Mouse (Mus musculus) naive thymus-derived CD4-positive, alpha-beta T cell, adult 2 months (primary cell): ENCODE results near the gene Sgta.

Source experiments
- DNase-seq: peaks from one replicate; pipeline ENCODE4 v3.0.0-alpha.2; 2011; ENCODE audit warnings: low read depth

The Sgta gene

DNA sequence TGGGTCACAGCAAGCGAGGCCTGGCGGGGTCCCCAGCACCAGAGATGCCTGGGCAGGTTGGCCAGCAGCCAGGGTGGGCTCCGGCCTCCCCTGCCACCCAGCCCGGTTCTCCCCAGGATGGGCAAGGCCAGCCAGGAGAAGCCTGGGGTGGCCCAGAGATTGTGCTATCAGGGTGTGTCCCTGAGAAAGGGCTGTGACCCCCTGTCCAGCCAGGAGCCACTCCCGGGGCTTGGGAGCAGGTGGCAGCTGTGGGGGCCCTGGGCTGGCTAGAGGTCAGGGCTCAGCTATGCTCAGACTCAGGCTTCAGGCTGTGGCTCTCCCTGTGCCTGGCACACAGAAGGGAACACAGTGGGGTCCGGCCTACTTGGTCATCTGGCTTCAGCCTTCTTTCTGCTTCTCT is 40.3 kb downstream of the Sgta start:
- DNase-seq: no peak

GRCm38 (mm10) chr10:81018326-81018725 is 41.7 kb downstream of the Sgta start:
- peak; percentile 19 for DNase-seq

- peak; percentile 85 for DNase-seq
Observed at GRCm38 (mm10) chr10:81016645-81017044, 43.3 kb downstream of the Sgta start.

DNA sequence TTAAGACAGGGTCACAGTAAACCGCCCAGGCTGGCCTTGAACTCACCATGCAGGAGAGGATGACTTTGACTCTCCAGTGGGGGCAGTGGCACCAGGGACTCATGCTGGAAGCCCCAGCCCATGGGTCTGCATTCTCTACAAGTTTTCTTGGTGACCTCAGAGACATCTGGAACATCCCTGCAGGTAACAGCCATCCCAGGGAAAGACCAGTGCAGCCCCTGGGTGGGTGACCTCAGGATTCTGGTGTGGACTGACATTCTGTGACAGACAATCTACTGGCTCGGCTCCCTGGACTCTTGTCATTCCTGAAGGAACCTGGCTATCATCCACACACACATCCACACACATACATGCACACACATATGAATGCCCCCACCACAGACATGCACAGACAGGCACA is 44.3 kb downstream of the Sgta start:
- DNase-seq: no peak

GRCm38 (mm10) chr10:81014393-81015384 is 45.3 kb downstream of the Sgta start, which contains the start of gene Gng7:
TSS of gene Gng7 (minus strand) at chr10:81014945.
- DNase-seq: peak; percentile 90

GRCm38 (mm10) chr10:81010851-81011250 is 49.1 kb downstream of the Sgta start:
- DNase-seq: no peak

GRCm38 (mm10) chr10:81007240-81007639 is 52.7 kb downstream of the Sgta start:
- DNase-seq: no peak

GRCm38 (mm10) chr10:81006005-81006677 is 53.8 kb downstream of the Sgta start:
- DNase-seq: no peak

DNA sequence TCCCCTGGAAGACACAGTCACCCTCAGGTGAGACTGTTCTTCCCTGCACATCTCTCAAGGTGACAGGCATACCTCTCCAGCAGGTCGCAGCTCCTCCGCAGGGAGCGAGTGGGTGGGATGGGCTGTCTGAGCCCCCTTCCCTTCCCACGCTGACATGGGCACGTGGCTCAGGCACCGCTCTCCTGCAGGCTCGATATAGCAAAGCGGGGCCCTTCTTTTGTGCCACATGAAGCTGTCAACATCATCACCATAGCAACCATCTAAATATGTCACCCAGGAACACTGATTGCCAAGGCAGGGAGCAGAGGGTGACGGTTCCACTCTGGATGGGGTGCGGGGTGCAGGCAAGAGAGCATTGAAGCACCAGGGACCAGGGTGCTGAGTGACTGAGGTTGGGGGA is 58.8 kb downstream of the Sgta start:
- no peak for DNase-seq

DNA sequence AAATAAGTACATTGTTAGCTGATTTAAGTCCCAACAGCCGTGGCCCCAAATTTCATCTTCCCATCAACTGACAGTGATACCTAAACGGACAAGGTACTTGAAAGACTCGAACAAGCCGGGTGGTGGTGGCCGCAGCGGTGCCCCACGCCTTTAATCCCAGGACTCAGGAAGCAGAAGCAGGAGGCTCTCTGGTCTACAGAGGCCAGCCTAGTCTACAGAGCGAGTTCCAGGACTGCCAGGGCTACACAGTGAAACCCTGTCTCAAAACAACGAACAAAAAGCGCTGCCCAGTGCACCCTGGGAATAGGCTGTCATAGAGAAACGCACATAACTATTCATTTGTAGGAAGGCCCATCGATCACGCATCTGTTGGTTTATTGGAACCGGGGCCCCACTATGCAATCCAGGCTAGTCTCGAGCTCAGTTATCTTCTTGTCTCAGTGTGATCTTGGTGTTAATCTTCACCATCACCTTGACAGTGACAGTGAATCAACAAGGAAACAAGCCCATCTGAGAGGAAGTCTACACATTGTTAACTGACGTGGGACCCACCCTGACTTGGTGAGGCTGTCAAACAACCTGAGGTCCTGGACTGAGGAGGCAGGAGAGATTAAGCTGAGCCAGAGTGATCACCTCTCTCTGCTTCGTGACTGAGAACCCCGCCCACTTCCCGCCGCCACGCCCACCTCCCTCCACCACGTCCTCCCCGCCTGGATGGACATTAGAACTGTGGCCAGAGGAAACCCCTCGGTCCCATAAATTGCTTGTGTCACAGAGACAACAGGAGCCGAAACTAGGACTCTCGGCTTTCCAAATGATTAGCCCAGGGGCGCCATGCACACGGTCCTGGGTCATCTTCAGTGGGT is 59.6 kb downstream of the Sgta start:
- DNase-seq: peak; percentile 34

DNA sequence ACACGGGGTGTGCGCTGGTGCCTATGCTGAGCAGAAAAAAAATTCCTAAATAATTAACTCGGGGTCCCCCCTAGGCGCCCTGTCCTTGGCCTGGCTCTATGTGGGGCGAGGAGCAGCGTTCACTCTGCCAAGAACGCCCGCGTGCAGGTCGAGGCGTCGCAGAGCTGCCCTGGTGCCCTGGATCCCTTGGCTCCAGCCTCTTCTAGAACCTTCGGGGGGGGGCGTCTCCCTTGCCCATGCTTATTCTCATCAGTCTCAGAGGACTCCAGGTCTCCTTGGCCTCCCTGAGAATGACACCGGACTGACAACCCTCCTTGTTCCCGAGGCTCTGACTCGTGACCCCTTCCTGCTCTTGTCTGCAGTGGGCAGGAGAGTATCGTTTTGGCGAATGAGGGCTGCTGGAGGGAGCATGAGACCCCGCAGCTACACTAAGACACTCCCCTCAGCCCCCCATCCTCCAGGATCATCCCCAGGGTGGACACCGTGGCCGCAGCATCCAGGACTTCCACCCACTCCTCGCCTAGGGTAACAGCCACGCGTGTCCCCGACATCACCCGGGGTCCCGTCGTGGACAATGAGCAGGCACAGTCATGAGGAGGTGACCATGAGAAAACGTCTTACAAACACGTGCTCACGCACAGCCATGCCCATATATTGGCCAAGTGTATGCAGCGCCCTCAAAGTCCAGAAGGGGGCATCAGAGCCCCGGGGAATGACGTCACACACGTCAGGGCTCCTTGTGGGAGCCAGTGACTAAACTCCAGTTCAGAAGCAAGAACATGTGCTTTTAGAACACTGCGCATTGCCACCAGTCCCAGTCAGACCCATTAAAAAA is 60.4 kb downstream of the Sgta start:
- peak; percentile 95 for DNase-seq

DNA sequence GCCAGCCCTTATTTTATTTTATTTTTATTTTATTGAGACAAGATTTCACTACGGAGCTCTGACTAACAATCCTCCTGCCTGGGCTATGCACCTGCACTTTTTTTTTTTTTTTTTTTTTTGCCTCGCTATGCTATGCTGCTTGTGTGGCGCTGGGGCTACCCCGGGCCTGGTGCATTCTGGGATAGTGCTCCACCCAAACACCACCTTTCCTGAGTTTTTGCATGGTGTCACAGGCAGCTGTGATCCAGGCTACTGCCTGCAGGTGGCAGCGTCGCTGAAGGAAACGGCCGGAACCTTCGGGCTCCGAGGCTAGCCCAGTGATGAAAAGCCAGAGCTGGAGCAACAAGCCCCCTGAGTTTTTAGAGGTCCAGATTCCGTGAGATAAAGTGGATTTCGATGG is 61.2 kb downstream of the Sgta start:
- DNase-seq: peak; percentile 74

GRCm38 (mm10) chr10:80998021-80998420 is 62.0 kb downstream of the Sgta start:
- DNase-seq: no peak

- no peak for DNase-seq
Observed at GRCm38 (mm10) chr10:80997332-80997731, 62.6 kb downstream of the Sgta start.

- no peak for DNase-seq
Observed at GRCm38 (mm10) chr10:80996501-80996900, 63.5 kb downstream of the Sgta start.

- peak; percentile 89 for DNase-seq
Observed at GRCm38 (mm10) chr10:80995091-80995632, 64.8 kb downstream of the Sgta start.

DNA sequence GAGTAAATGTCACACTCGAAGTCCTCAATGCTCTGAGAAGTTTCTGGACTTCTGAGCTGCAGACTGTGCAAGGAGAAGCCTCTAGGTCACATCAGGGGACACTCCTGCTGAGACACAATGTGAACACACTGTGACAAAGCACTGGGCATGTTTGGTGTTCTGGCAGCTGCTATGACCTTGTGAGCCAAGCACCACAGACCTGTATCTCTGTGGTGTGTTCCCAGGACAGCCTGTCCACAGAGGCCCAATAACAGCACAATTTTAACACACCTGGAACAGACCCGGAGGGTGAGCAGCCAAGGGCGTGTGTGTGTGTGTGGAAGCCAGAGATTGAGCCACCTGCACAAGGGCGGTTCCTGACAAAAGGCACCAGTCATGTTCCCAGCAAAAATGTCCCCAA is 65.4 kb downstream of the Sgta start:
- DNase-seq: peak; percentile 32
